Comparison of ENCODE assay signal across 8 mouse cellular contexts in genomic region chr17:8468716-8469344, GRCm38 (mm10). TPM values are rescaled to one million over a fixed set of nuclear protein-coding genes. Genes with fewer than 3 reads are reported as not detected.
DNase-seq lines count a peak whose midpoint lies in the region; ATAC-seq and TF ChIP-seq lines count a peak whose summit lies in the region.

No protein-coding gene starts in this region.

- TF ChIP-seq EP300 in MEL (IDR thresholded peaks at IDR 0.05; ENCODE audit: low read depth in 1 of 2, low read length in 2 of 2), result no peak

- no peaks in the 10 kb centered on the region for H3K9me3 ChIP-seq in MEL (replicated peaks; ENCODE audit: insufficient read depth, low read length)
- no peaks in the 10 kb centered on the region for H3K9me3 ChIP-seq in forebrain, postnatal 0 days (ENCODE audit: low read length)
- no peaks in the 10 kb centered on the region for H3K9me3 ChIP-seq in hindbrain, embryonic 13.5 days

- no peaks in the 10 kb centered on the region for H3K36me3 ChIP-seq in MEL (ENCODE audit: control insufficient read depth in 1 of 2, insufficient read depth in 2 of 2, low read length in 2 of 2)
- no peaks in the 10 kb centered on the region for H3K36me3 ChIP-seq in forebrain, postnatal 0 days (ENCODE audit: insufficient read depth)
- no peaks in the 10 kb centered on the region for H3K36me3 ChIP-seq in hindbrain, embryonic 13.5 days

- peak; percentile 91 for ATAC-seq in forebrain, postnatal 0 days
- ATAC-seq in hindbrain, embryonic 13.5 days (ENCODE audit: low FRiP score), result peak; percentile 83

- WGBS in forebrain, postnatal 0 days, result 17% methylated on average over 19 of the region's 19 CpGs
- 15% methylated on average over 19 of the region's 19 CpGs for WGBS in hindbrain, embryonic 13.5 days

- peak; percentile 72 to 93 (median 84) for TF ChIP-seq CTCF in MEL (IDR thresholded peaks at IDR 0.05 in 2 of 3, conservative IDR thresholded peaks at IDR 0.05 in 1 of 3; ENCODE audit: control insufficient read depth in 1 of 3, insufficient read depth in 1 of 3, low read depth in 2 of 3, low read length in 3 of 3, poor library complexity in 1 of 3, severe bottlenecking in 1 of 3)
- TF ChIP-seq CTCF in forebrain, postnatal 0 days (IDR thresholded peaks at IDR 0.05; ENCODE audit: low read depth), result peak; percentile 97

- H3K79me2 ChIP-seq in MEL (ENCODE audit: control insufficient read depth, insufficient read depth, low read length, poor library complexity), result no peaks in the 10 kb centered on the region

- H3K4me1 ChIP-seq in MEL (ENCODE audit: control insufficient read depth in 1 of 2, insufficient read depth in 2 of 2, low read length in 2 of 2), result no peaks in the 10 kb centered on the region
- H3K4me1 ChIP-seq in forebrain, postnatal 0 days (ENCODE audit: insufficient read depth), result no peaks in the 10 kb centered on the region
- peaks cover 5% of the 10 kb centered on the region; the same call in 1 of the 2 replicates for H3K4me1 ChIP-seq in hindbrain, embryonic 13.5 days (replicated peaks)

- H3K4me2 ChIP-seq in forebrain, postnatal 0 days (ENCODE audit: low read depth), result no peak overlapping the region
- no peak overlapping the region for H3K4me2 ChIP-seq in hindbrain, embryonic 13.5 days

- TF ChIP-seq RAD21 in MEL (IDR thresholded peaks at IDR 0.05; ENCODE audit: low read depth, low read length), result peak; percentile 78

- H3K27ac ChIP-seq in MEL (ENCODE audit: control insufficient read depth, low read depth, low read length), result no peak overlapping the region
- no peak overlapping the region for H3K27ac ChIP-seq in forebrain, postnatal 0 days (ENCODE audit: low read depth, low read length)
- no peak overlapping the region for H3K27ac ChIP-seq in hindbrain, embryonic 13.5 days

- no peak overlapping the region for H3K9ac ChIP-seq in MEL (ENCODE audit: control insufficient read depth, low read depth, low read length, poor library complexity, severe bottlenecking)
- no peak overlapping the region for H3K9ac ChIP-seq in forebrain, postnatal 0 days
- H3K9ac ChIP-seq in hindbrain, embryonic 13.5 days, result 0 out of 2 replicates have a peak overlapping the region, but pooled peaks have one; percentile 14

- peak; percentile 74 for DNase-seq in MEL (ENCODE audit: low read depth, low spot score)
- DNase-seq in cerebellum, adult 11-12 months, result peak; percentile 83
- peak; percentile 92 for DNase-seq in forebrain, postnatal 0 days
- DNase-seq in layer of hippocampus, postnatal 10 days (ENCODE audit: low spot score in 2 of 2), result peak; percentile 96
- peak; percentile 81 for DNase-seq in lung, postnatal 14 days
- peak; percentile 61 for DNase-seq in retina, postnatal 7 days (ENCODE audit: low read depth, low spot score)
- DNase-seq in thymus, postnatal 4 days, result peak; percentile 89

- H3K4me3 ChIP-seq in MEL (ENCODE audit: control insufficient read depth in 1 of 2, insufficient read depth in 1 of 2, low read depth in 2 of 2, low read length in 2 of 2), result no peak overlapping the region
- H3K4me3 ChIP-seq in forebrain, postnatal 0 days (ENCODE audit: low read depth, low read length), result no peak overlapping the region
- no peak overlapping the region for H3K4me3 ChIP-seq in hindbrain, embryonic 13.5 days

- H3K27me3 ChIP-seq in MEL (ENCODE audit: control insufficient read depth in 1 of 2, insufficient read depth in 2 of 2, low read length in 2 of 2), result peaks cover 5 to 23% of the 10 kb centered on the region in 2 experiments
- no peaks in the 10 kb centered on the region for H3K27me3 ChIP-seq in forebrain, postnatal 0 days (ENCODE audit: insufficient read depth, low read length)
- peaks cover 46% of the 10 kb centered on the region for H3K27me3 ChIP-seq in hindbrain, embryonic 13.5 days

- TF ChIP-seq POLR2A in MEL (IDR thresholded peaks at IDR 0.05; ENCODE audit: control insufficient read depth in 1 of 2, insufficient read depth in 1 of 2, low read depth in 1 of 2, low read length in 2 of 2, poor library complexity in 1 of 2), result no peak

TF ChIP-seq in MEL, 35 proteins besides CTCF, POLR2A, EP300 and RAD21:
- peak; percentile 91 for TF ChIP-seq SMC3 (IDR thresholded peaks at IDR 0.05; ENCODE audit: low read depth, low read length)
- TF ChIP-seq TAL1 (IDR thresholded peaks at IDR 0.05; ENCODE audit: low read length), result no peak
- no peak for TF ChIP-seq TBP (IDR thresholded peaks at IDR 0.05; ENCODE audit: low read depth, low read length)
- TF ChIP-seq ZC3H11A (IDR thresholded peaks at IDR 0.05; ENCODE audit: low read depth, low read length), result peak; percentile 54
- TF ChIP-seq POLR2AphosphoS2 (IDR thresholded peaks at IDR 0.05; ENCODE audit: low read length), result no peak
- TF ChIP-seq NRF1 (IDR thresholded peaks at IDR 0.05; ENCODE audit: insufficient read depth, low read depth, low read length, poor library complexity, severe bottlenecking), result no peak

RNA-seq across cellular contexts. Expression of gene T, which starts 34.6 kb away (rescaled TPM):
- total RNA-seq in MEL (2012; rRNA removed), result not detected in 2 replicates
- polyA plus RNA-seq in MEL (2012; ENCODE audit: insufficient read depth in 1 of 2, insufficient read length in 2 of 2, low read depth in 1 of 2, low replicate concordance in 2 of 2, missing spikeins in 1 of 2), result not detected
- 2.1 TPM in 1 of 2 replicates, not detected in the other for total RNA-seq in forebrain, postnatal 0 days (2014; rRNA removed)
- 0.13 and 0.17 TPM in 2 replicates for polyA plus RNA-seq in forebrain, postnatal 0 days (2015; fragmentation: Nextera tagmentation; extraction: Ambion mirVana)
- 0.44 and 0.52 TPM in 2 replicates for polyA plus RNA-seq in hindbrain, embryonic 13.5 days (2015; fragmentation: Nextera tagmentation; extraction: Ambion mirVana)
- 1 to 10 TPM in 1 of 2 experiments, not detected in 1; 1.1 TPM for total RNA-seq in layer of hippocampus, postnatal 10 days (2021)

RNA-seq across cellular contexts. Expression of gene Pde10a, which starts 56.3 kb away (rescaled TPM):
- total RNA-seq in MEL (2012; rRNA removed), result 2.8 and 3.1 TPM in 2 replicates
- polyA plus RNA-seq in MEL (2012; ENCODE audit: insufficient read depth in 1 of 2, insufficient read length in 2 of 2, low read depth in 1 of 2, low replicate concordance in 2 of 2, missing spikeins in 1 of 2), result 1 to 10 TPM in 1 of 2 experiments, not detected in 1; 6.9 TPM
- 55.4 and 71.2 TPM in 2 replicates for total RNA-seq in forebrain, postnatal 0 days (2014; rRNA removed)
- 11.6 and 14.7 TPM in 2 replicates for polyA plus RNA-seq in forebrain, postnatal 0 days (2015; fragmentation: Nextera tagmentation; extraction: Ambion mirVana)
- polyA plus RNA-seq in hindbrain, embryonic 13.5 days (2015; fragmentation: Nextera tagmentation; extraction: Ambion mirVana), result 12.5 and 14.5 TPM in 2 replicates
- 10 to 100 TPM; 59.6 to 61.8 TPM for total RNA-seq in layer of hippocampus, postnatal 10 days (2021)

Comparison
In these comparisons a context has a peak if more than half of its experiments do, and no peak if none do; other contexts are left out.
1. RNA of gene Pde10a, which starts 56.3 kb away (total RNA-seq): 59.6 to 61.8 TPM in layer of hippocampus, postnatal 10 days and 55.4 to 71.2 TPM in forebrain, postnatal 0 days; 2.8 to 3.1 TPM in MEL; every median in the first group is over 10 times any median in the second.
2. Peak in every context shown above with its lines, with median percentiles within 50 percentile points of each other: DNase-seq.